15 mouse cellular contexts compared by ENCODE assay signal in genomic region chr4:134011450-134012414, GRCm38 (mm10). TPM values are rescaled to one million over a fixed set of nuclear protein-coding genes. Genes with fewer than 3 reads are reported as not detected.
DNase-seq lines count a peak whose midpoint lies in the region; ATAC-seq lines count a peak whose summit lies in the region.
"Had no signal": no experiment of that assay in that cellular context is flagged by ENCODE, and none has a peak within 500 bp of the region (broad histone marks: within the 10 kb centered on the region; RNA-seq: fewer than 3 reads in every experiment).

No protein-coding gene starts in this region.

- H3K4me3 ChIP-seq in heart, embryonic 11.5 days (ENCODE audit: low read depth, low read length), result no peak overlapping the region
- peak overlapping the region; percentile 47 for H3K4me3 ChIP-seq in midbrain, embryonic 10.5 days
- no peak overlapping the region for H3K4me3 ChIP-seq in midbrain, embryonic 14.5 days (replicated peaks; ENCODE audit: low read depth, low read length)
- no peak overlapping the region for H3K4me3 ChIP-seq in embryonic facial prominence, embryonic 12.5 days
- H3K4me3 ChIP-seq: stomach, embryonic 15.5 days had no signal

- H3K36me3 ChIP-seq in heart, embryonic 11.5 days (ENCODE audit: control insufficient read depth, insufficient read depth, low read length), result no peaks in the 10 kb centered on the region
- peaks cover 62% of the 10 kb centered on the region for H3K36me3 ChIP-seq in midbrain, embryonic 10.5 days
- no peaks in the 10 kb centered on the region for H3K36me3 ChIP-seq in midbrain, embryonic 14.5 days (ENCODE audit: control insufficient read depth, insufficient read depth, low read length)
- H3K36me3 ChIP-seq in embryonic facial prominence, embryonic 12.5 days, result no peaks in the 10 kb centered on the region
- H3K36me3 ChIP-seq: stomach, embryonic 15.5 days had no signal

- peak overlapping the region; percentile 49 for H3K4me2 ChIP-seq in heart, embryonic 11.5 days
- no peak overlapping the region for H3K4me2 ChIP-seq in midbrain, embryonic 14.5 days (ENCODE audit: low read length)
- H3K4me2 ChIP-seq in embryonic facial prominence, embryonic 12.5 days (replicated peaks), result peak overlapping the region; percentile 26
- H3K4me2 ChIP-seq: stomach, embryonic 15.5 days had no signal

- H3K9ac ChIP-seq in heart, embryonic 11.5 days (ENCODE audit: low read depth, low read length), result 0 out of 2 replicates have a peak overlapping the region, but pooled peaks have one; percentile 3
- H3K9ac ChIP-seq in midbrain, embryonic 14.5 days (replicated peaks; ENCODE audit: low read length), result no peak overlapping the region
- H3K9ac ChIP-seq in embryonic facial prominence, embryonic 12.5 days, result no peak overlapping the region
- H3K9ac ChIP-seq: stomach, embryonic 15.5 days had no signal

- DNase-seq in heart, postnatal 25 days (ENCODE audit: low spot score), result no peak
- peak; percentile 82 for DNase-seq in midbrain, embryonic 10.5 days (ENCODE audit: low spot score)
- no peak for DNase-seq in midbrain, embryonic 14.5 days
- DNase-seq in right cerebral cortex, postnatal 14 days, result no peak
- DNase-seq in thymus, postnatal 0 days (ENCODE audit: low spot score), result no peak
- DNase-seq: kidney, adult 8-10 months; layer of hippocampus, postnatal 36 days; lung, postnatal 10 days; right cerebral cortex, adult 18-20 months had no signal

- ATAC-seq in heart, embryonic 11.5 days (replicated peaks; ENCODE audit: insufficient number of reproducible peaks, low FRiP score, low TSS enrichment), result no peak; the same call in 1 of the 2 replicates
- no peak for ATAC-seq in midbrain, embryonic 14.5 days (ENCODE audit: low FRiP score, low TSS enrichment)
- no peak for ATAC-seq in embryonic facial prominence, embryonic 12.5 days (ENCODE audit: insufficient number of reproducible peaks, insufficient read depth, low FRiP score, low TSS enrichment)
- ATAC-seq in megakaryocyte progenitor cell, adult 5-6 weeks (replicated peaks; ENCODE audit: poor library complexity), result 0 out of 2 replicates have a peak, but pooled peaks have one; percentile 14

- peaks cover under 1% of the 10 kb centered on the region; the same call in 1 of the 2 replicates for H3K27me3 ChIP-seq in heart, embryonic 11.5 days (ENCODE audit: control insufficient read depth, insufficient read depth, low read length)
- H3K27me3 ChIP-seq in midbrain, embryonic 10.5 days (ENCODE audit: low read depth, poor library complexity, severe bottlenecking), result no peaks in the 10 kb centered on the region
- H3K27me3 ChIP-seq in midbrain, embryonic 14.5 days (ENCODE audit: control insufficient read depth, insufficient read depth, low read length), result no peaks in the 10 kb centered on the region
- H3K27me3 ChIP-seq in embryonic facial prominence, embryonic 12.5 days, result no peaks in the 10 kb centered on the region

- H3K4me1 ChIP-seq in heart, embryonic 11.5 days (ENCODE audit: control insufficient read depth, insufficient read depth, low read length), result peaks cover 35% of the 10 kb centered on the region
- H3K4me1 ChIP-seq in midbrain, embryonic 10.5 days, result peaks cover 79% of the 10 kb centered on the region
- peaks cover 7% of the 10 kb centered on the region for H3K4me1 ChIP-seq in midbrain, embryonic 14.5 days (ENCODE audit: control insufficient read depth, insufficient read depth, low read length)
- peaks cover 32% of the 10 kb centered on the region for H3K4me1 ChIP-seq in embryonic facial prominence, embryonic 12.5 days

- no peaks in the 10 kb centered on the region for H3K9me3 ChIP-seq in heart, embryonic 11.5 days (replicated peaks; ENCODE audit: control insufficient read depth, low read length)
- no peaks in the 10 kb centered on the region for H3K9me3 ChIP-seq in midbrain, embryonic 10.5 days (replicated peaks)
- no peaks in the 10 kb centered on the region for H3K9me3 ChIP-seq in midbrain, embryonic 14.5 days (ENCODE audit: control insufficient read depth, low read length)
- no peaks in the 10 kb centered on the region for H3K9me3 ChIP-seq in embryonic facial prominence, embryonic 12.5 days
- H3K9me3 ChIP-seq: stomach, embryonic 15.5 days had no signal

- WGBS in heart, embryonic 11.5 days (ENCODE audit: insufficient replicate concordance), result 6% methylated on average over 16 of the region's 16 CpGs
- 2% methylated on average over 16 of the region's 16 CpGs for WGBS in midbrain, embryonic 10.5 days
- 5% methylated on average over 16 of the region's 16 CpGs for WGBS in midbrain, embryonic 14.5 days
- 11% methylated on average over 16 of the region's 16 CpGs for WGBS in embryonic facial prominence, embryonic 12.5 days

- H3K27ac ChIP-seq in heart, embryonic 11.5 days (ENCODE audit: low read depth, low read length), result no peak overlapping the region
- H3K27ac ChIP-seq in midbrain, embryonic 10.5 days (replicated peaks), result peak overlapping the region; percentile 87
- no peak overlapping the region for H3K27ac ChIP-seq in midbrain, embryonic 14.5 days (replicated peaks; ENCODE audit: low read depth, low read length)
- H3K27ac ChIP-seq in embryonic facial prominence, embryonic 12.5 days, result peak overlapping the region; percentile 41; the same call in 1 of the 2 replicates
- H3K27ac ChIP-seq: stomach, embryonic 15.5 days had no signal

- intact Hi-C loops in heart, postnatal 25 days (cut with DNase I), result no loop called here

RNA-seq across cellular contexts. Expression of gene Lin28a, which starts 6.9 kb away (rescaled TPM):
- 0.21 and 0.30 TPM in 2 replicates for polyA plus RNA-seq in heart, embryonic 11.5 days (2014; fragmentation: Nextera tagmentation; extraction: Ambion mirVana)
- not detected for total RNA-seq in heart, postnatal 25 days (2021)
- polyA plus RNA-seq in midbrain, embryonic 10.5 days (2016; fragmentation: Nextera tagmentation; extraction: Ambion mirVana), result 16.9 and 29.2 TPM in 2 replicates
- polyA plus RNA-seq in midbrain, embryonic 14.5 days (2014; fragmentation: Nextera tagmentation; extraction: Ambion mirVana), result 0.13 and 0.31 TPM in 2 replicates
- polyA plus RNA-seq in embryonic facial prominence, embryonic 12.5 days (2016; fragmentation: Nextera tagmentation; extraction: Ambion mirVana), result 0.50 and 0.67 TPM in 2 replicates
- total RNA-seq in megakaryocyte progenitor cell, adult 5-6 weeks (2015), result 3.7 and 4.7 TPM in 2 replicates
- 27.4 and 31.2 TPM in 2 replicates for total RNA-seq in megakaryocyte progenitor cell, adult 5-6 weeks (2017)
- polyA plus RNA-seq in thymus, postnatal 0 days (2015; fragmentation: Nextera tagmentation; extraction: Ambion mirVana), result 0.04 and 0.13 TPM in 2 replicates
- total RNA-seq: layer of hippocampus, postnatal 36 days had no signal
- polyA plus RNA-seq: C2C12 had no signal

RNA-seq across cellular contexts. Expression of gene Dhdds, which starts 11.0 kb away (rescaled TPM):
- 35.3 and 35.6 TPM in 2 replicates for polyA plus RNA-seq in heart, embryonic 11.5 days (2014; fragmentation: Nextera tagmentation; extraction: Ambion mirVana)
- total RNA-seq in heart, postnatal 25 days (2021), result 10 to 100 TPM; 26.4 to 30.1 TPM
- polyA plus RNA-seq in midbrain, embryonic 10.5 days (2016; fragmentation: Nextera tagmentation; extraction: Ambion mirVana), result 38.8 and 41.4 TPM in 2 replicates
- polyA plus RNA-seq in midbrain, embryonic 14.5 days (2014; fragmentation: Nextera tagmentation; extraction: Ambion mirVana), result 46.6 and 48.2 TPM in 2 replicates
- 45.3 and 50.3 TPM in 2 replicates for polyA plus RNA-seq in embryonic facial prominence, embryonic 12.5 days (2016; fragmentation: Nextera tagmentation; extraction: Ambion mirVana)
- 27.0 and 31.5 TPM in 2 replicates for total RNA-seq in megakaryocyte progenitor cell, adult 5-6 weeks (2015)
- 28.2 and 30.1 TPM in 2 replicates for total RNA-seq in megakaryocyte progenitor cell, adult 5-6 weeks (2017)
- polyA plus RNA-seq in thymus, postnatal 0 days (2015; fragmentation: Nextera tagmentation; extraction: Ambion mirVana), result 26.2 and 29.8 TPM in 2 replicates

RNA-seq across cellular contexts. Expression of gene Zfp683, which starts 41.9 kb away (rescaled TPM):
- not detected in 2 replicates for polyA plus RNA-seq in heart, embryonic 11.5 days (2014; fragmentation: Nextera tagmentation; extraction: Ambion mirVana)
- not detected for total RNA-seq in heart, postnatal 25 days (2021)
- polyA plus RNA-seq in midbrain, embryonic 10.5 days (2016; fragmentation: Nextera tagmentation; extraction: Ambion mirVana), result not detected in 2 replicates
- polyA plus RNA-seq in midbrain, embryonic 14.5 days (2014; fragmentation: Nextera tagmentation; extraction: Ambion mirVana), result not detected in 2 replicates
- polyA plus RNA-seq in embryonic facial prominence, embryonic 12.5 days (2016; fragmentation: Nextera tagmentation; extraction: Ambion mirVana), result not detected in 2 replicates
- total RNA-seq in megakaryocyte progenitor cell, adult 5-6 weeks (2015), result not detected in 2 replicates
- not detected in 2 replicates for total RNA-seq in megakaryocyte progenitor cell, adult 5-6 weeks (2017)
- polyA plus RNA-seq in thymus, postnatal 0 days (2015; fragmentation: Nextera tagmentation; extraction: Ambion mirVana), result 0.57 and 0.60 TPM in 2 replicates
- total RNA-seq: layer of hippocampus, postnatal 36 days had no signal
- polyA plus RNA-seq: C2C12; heart, embryonic 14.5 days; stomach, embryonic 15.5 days had no signal

RNA-seq across cellular contexts. Expression of gene Hmgn2, which starts 43.3 kb away (rescaled TPM):
- 2,081 and 2,101 TPM in 2 replicates for polyA plus RNA-seq in heart, embryonic 11.5 days (2014; fragmentation: Nextera tagmentation; extraction: Ambion mirVana)
- 100 to 1,000 TPM; 104 to 120 TPM for total RNA-seq in heart, postnatal 25 days (2021)
- polyA plus RNA-seq in midbrain, embryonic 10.5 days (2016; fragmentation: Nextera tagmentation; extraction: Ambion mirVana), result 3,615 and 3,770 TPM in 2 replicates
- polyA plus RNA-seq in midbrain, embryonic 14.5 days (2014; fragmentation: Nextera tagmentation; extraction: Ambion mirVana), result 1,199 and 1,387 TPM in 2 replicates
- polyA plus RNA-seq in embryonic facial prominence, embryonic 12.5 days (2016; fragmentation: Nextera tagmentation; extraction: Ambion mirVana), result 2,853 and 3,017 TPM in 2 replicates
- total RNA-seq in megakaryocyte progenitor cell, adult 5-6 weeks (2015), result 2,294 and 2,610 TPM in 2 replicates
- 1,024 and 1,057 TPM in 2 replicates for total RNA-seq in megakaryocyte progenitor cell, adult 5-6 weeks (2017)
- 2,843 and 2,903 TPM in 2 replicates for polyA plus RNA-seq in thymus, postnatal 0 days (2015; fragmentation: Nextera tagmentation; extraction: Ambion mirVana)

RNA-seq across cellular contexts. Expression of gene Crybg2, which starts 48.9 kb away (rescaled TPM):
- 0.52 and 1.1 TPM in 2 replicates for polyA plus RNA-seq in heart, embryonic 11.5 days (2014; fragmentation: Nextera tagmentation; extraction: Ambion mirVana)
- total RNA-seq in heart, postnatal 25 days (2021), result not detected
- polyA plus RNA-seq in midbrain, embryonic 10.5 days (2016; fragmentation: Nextera tagmentation; extraction: Ambion mirVana), result 2.0 TPM in 2 replicates
- 1.8 and 2.3 TPM in 2 replicates for polyA plus RNA-seq in midbrain, embryonic 14.5 days (2014; fragmentation: Nextera tagmentation; extraction: Ambion mirVana)
- polyA plus RNA-seq in embryonic facial prominence, embryonic 12.5 days (2016; fragmentation: Nextera tagmentation; extraction: Ambion mirVana), result 2.9 and 4.0 TPM in 2 replicates
- 0.77 and 2.2 TPM in 2 replicates for total RNA-seq in megakaryocyte progenitor cell, adult 5-6 weeks (2015)
- total RNA-seq in megakaryocyte progenitor cell, adult 5-6 weeks (2017), result 0.37 and 0.71 TPM in 2 replicates
- 6.1 and 6.4 TPM in 2 replicates for polyA plus RNA-seq in thymus, postnatal 0 days (2015; fragmentation: Nextera tagmentation; extraction: Ambion mirVana)
- polyA plus RNA-seq: C2C12 had no signal

Comparison
In these comparisons a context has a peak if more than half of its experiments do, and no peak if none do; other contexts are left out.
1. H3K27ac ChIP-seq: peak in midbrain, embryonic 10.5 days (single experiment) and embryonic facial prominence, embryonic 12.5 days (single experiment); none in heart, embryonic 11.5 days (single experiment) and midbrain, embryonic 14.5 days (single experiment).
2. RNA of gene Lin28a, which starts 6.9 kb away (polyA plus RNA-seq): 16.9 to 29.2 TPM in midbrain, embryonic 10.5 days; 0.50 to 0.67 TPM in embryonic facial prominence, embryonic 12.5 days, 0.21 to 0.30 TPM in heart, embryonic 11.5 days, 0.13 to 0.31 TPM in midbrain, embryonic 14.5 days and 0.04 to 0.13 TPM in thymus, postnatal 0 days; every median in the first group is over 10 times any median in the second.